Mouse (Mus musculus) activated CD4-positive, CD25-positive, alpha-beta regulatory T cell, adult 4 months (primary cell): ENCODE measurements around the gene Tnfaip8l2. TPM values are rescaled to one million over a fixed set of nuclear protein-coding genes. Genes with fewer than 3 reads are reported as not detected.

Experiments used
- ATAC-seq: one replicate; pipeline ENCODE4 v1.8.0; 2017
- polyA plus RNA-seq, 2 experiments: library from polyadenylated mRNA; unstranded; fragments of 100-300 nt; shearing (Covaris generic); gene quantifications; one replicate each; pipeline ENCODE4 v1.2.1; 2017

Tnfaip8l2 gene
- 100 to 1,000 TPM; 216 to 232 TPM for polyA plus RNA-seq

- ATAC-seq, result peak; percentile 52
These were observed at the start of gene Tnfaip8l2 for GRCm38 (mm10) chr3:95141952-95142616. Tnfaip8l2 (minus strand) TSS chr3:95142360.

- ATAC-seq, result no peak
These were observed 44.7 kb upstream of the Tnfaip8l2 start for GRCm38 (mm10) chr3:95186888-95187287.

GRCm38 (mm10) chr3:95186100-95186499, 43.9 kb upstream of the Tnfaip8l2 start:
- ATAC-seq, result no peak

GRCm38 (mm10) chr3:95184796-95185577, 42.8 kb upstream of the Tnfaip8l2 start:
- peak; percentile 62 for ATAC-seq

- no peak for ATAC-seq
These were observed 39.7 kb upstream of the Tnfaip8l2 start for GRCm38 (mm10) chr3:95181841-95182240.

- ATAC-seq, result no peak
These were observed 37.7 kb upstream of the Tnfaip8l2 start for GRCm38 (mm10) chr3:95179890-95180289.

- no peak for ATAC-seq
These were observed 36.8 kb upstream of the Tnfaip8l2 start for GRCm38 (mm10) chr3:95178948-95179347.

GRCm38 (mm10) chr3:95177583-95177982, 35.4 kb upstream of the Tnfaip8l2 start:
- ATAC-seq, result no peak

GRCm38 (mm10) chr3:95176500-95176899, 34.3 kb upstream of the Tnfaip8l2 start:
- ATAC-seq, result no peak

GRCm38 (mm10) chr3:95174011-95174592, 31.9 kb upstream of the Tnfaip8l2 start:
- peak; percentile 78 for ATAC-seq

- ATAC-seq, result no peak
These were observed 31.2 kb upstream of the Tnfaip8l2 start for GRCm38 (mm10) chr3:95173256-95173949.

GRCm38 (mm10) chr3:95172526-95173255, 30.5 kb upstream of the Tnfaip8l2 start:
- no peak for ATAC-seq

- no peak for ATAC-seq
These were observed 28.9 kb upstream of the Tnfaip8l2 start for GRCm38 (mm10) chr3:95171105-95171504.

GRCm38 (mm10) chr3:95169996-95170395, 27.8 kb upstream of the Tnfaip8l2 start:
- ATAC-seq, result no peak

- no peak for ATAC-seq
These were observed 22.7 kb upstream of the Tnfaip8l2 start for GRCm38 (mm10) chr3:95164840-95165239.

GRCm38 (mm10) chr3:95164256-95164550, 22.0 kb upstream of the Tnfaip8l2 start:
- ATAC-seq, result no peak

- ATAC-seq, result no peak
These were observed 21.5 kb upstream of the Tnfaip8l2 start for GRCm38 (mm10) chr3:95163419-95164255.

GRCm38 (mm10) chr3:95162345-95162628, 20.1 kb upstream of the Tnfaip8l2 start:
- ATAC-seq, result no peak

- no peak for ATAC-seq
These were observed 19.6 kb upstream of the Tnfaip8l2 start for GRCm38 (mm10) chr3:95161618-95162344.

GRCm38 (mm10) chr3:95161041-95161551, 18.9 kb upstream of the Tnfaip8l2 start:
- no peak for ATAC-seq
